Mouse (Mus musculus) left cerebral cortex, adult 6 months (tissue): ENCODE measurements around the gene Eef1g. TPM values are rescaled to one million over a fixed set of nuclear protein-coding genes. Genes with fewer than 3 reads are reported as not detected.

Source experiments
- long read RNA-seq, 2 experiments: library from polyadenylated mRNA; unstranded; transcript quantifications; one replicate each; pipeline ENCODE4 v2.0.0; 2019 to 2020
- polyA plus RNA-seq: library from polyadenylated mRNA; unstranded; fragments of <200 nt; fragmentation: Nextera tagmentation; gene quantifications from 2 replicates; pipeline ENCODE4 v1.2.3, GENCODE M21; 2021

Eef1g gene
- 432 and 459 TPM in 2 replicates for polyA plus RNA-seq
- long read RNA-seq, experiment 1, transcript Eef1g-201 (10 exons, 1,864 nt): major isoform, 2,293 of 2,389 reads
- long read RNA-seq, experiment 1, partial matches to known transcripts: 71 of 2,389 reads
- long read RNA-seq, experiment 1, other reads (novel, unspliced or antisense): 24 of 2,389 reads
- long read RNA-seq, experiment 2, transcript Eef1g-205 (5 exons, 1,272 nt): minor isoform, 15 of 862 reads
- long read RNA-seq, experiment 2, transcript Eef1g-201 (10 exons, 1,864 nt): major isoform, 749 of 862 reads
- long read RNA-seq, experiment 2, partial matches to known transcripts: 93 of 862 reads
- long read RNA-seq, experiment 2, other reads (novel, unspliced or antisense): 5 of 862 reads

GRCm38 (mm10) chr19:8966590-8967372 is at the start of gene Eef1g:
Gene Eef1g (plus strand): TSS chr19:8967041.

GRCm38 (mm10) chr19:8920073-8920736 is 46.6 kb upstream of the Eef1g start, which contains the start of gene B3gat3:
Gene B3gat3 (plus strand): TSS chr19:8920374.

GRCm38 (mm10) chr19:8929224-8930088 is 37.4 kb upstream of the Eef1g start, which contains the start of the genes Rom1 and Eml3:
Gene Rom1 (minus strand): TSS chr19:8929356.
Gene Eml3 (plus strand): TSS chr19:8929552.

GRCm38 (mm10) chr19:8941515-8942217 is 25.2 kb upstream of the Eef1g start, which contains the start of gene Mta2:
Gene Mta2 (plus strand): TSS chr19:8941875.

GRCm38 (mm10) chr19:8953135-8954039 is 13.5 kb upstream of the Eef1g start, which contains the start of gene Tut1:
Gene Tut1 (plus strand): TSS chr19:8953847.

GRCm38 (mm10) chr19:8989066-8989566 is 22.3 kb downstream of the Eef1g start, which contains the start of gene Ahnak:
Gene Ahnak (plus strand): TSS chr19:8989284.

Other genes with a start within 250 kb of the Eef1g start
- 169 and 178 TPM in 2 replicates for gene Slc3a2, start 243.7 kb upstream of the Eef1g start, polyA plus RNA-seq
- 57.2 and 64.9 TPM in 2 replicates for gene Wdr74, start 231.2 kb upstream of the Eef1g start, polyA plus RNA-seq
- not detected in 2 replicates for gene 1700092M07Rik, start 226.3 kb upstream of the Eef1g start, polyA plus RNA-seq
- gene Stx5a, start 225.6 kb upstream of the Eef1g start, polyA plus RNA-seq: 33.4 and 33.5 TPM in 2 replicates
- 23.9 and 27.6 TPM in 2 replicates for gene Nxf1, start 210.0 kb upstream of the Eef1g start, polyA plus RNA-seq
- gene Tmem223, start 196.0 kb upstream of the Eef1g start, polyA plus RNA-seq: 234 and 250 TPM in 2 replicates
- 28.2 and 37.0 TPM in 2 replicates for gene Tmem179b, start 192.6 kb upstream of the Eef1g start, polyA plus RNA-seq
- 11.5 and 16.0 TPM in 2 replicates for gene Taf6l, start 180.6 kb upstream of the Eef1g start, polyA plus RNA-seq
- 224 and 251 TPM in 2 replicates for gene Polr2g, start 168.5 kb upstream of the Eef1g start, polyA plus RNA-seq
- 2.2 and 3.2 TPM in 2 replicates for gene Zbtb3, start 164.5 kb upstream of the Eef1g start, polyA plus RNA-seq
- gene Ttc9c, start 147.7 kb upstream of the Eef1g start, polyA plus RNA-seq: 22.4 and 24.7 TPM in 2 replicates
- gene Hnrnpul2, start 147.0 kb upstream of the Eef1g start, polyA plus RNA-seq: 5.9 and 11.9 TPM in 2 replicates
- gene AC129217.1, start 137.3 kb upstream of the Eef1g start, polyA plus RNA-seq: not detected in 2 replicates
- gene Bscl2, start 129.6 kb upstream of the Eef1g start, polyA plus RNA-seq: 80.3 and 99.9 TPM in 2 replicates
- gene Gng3, start 127.8 kb upstream of the Eef1g start, polyA plus RNA-seq: 271 and 278 TPM in 2 replicates
- 0.28 and 0.50 TPM in 2 replicates for gene Lrrn4cl, start 116.3 kb upstream of the Eef1g start, polyA plus RNA-seq
- 157 and 163 TPM in 2 replicates for gene Ubxn1, start 95.5 kb upstream of the Eef1g start, polyA plus RNA-seq
- 68.8 and 84.0 TPM in 2 replicates for gene Uqcc3, start 86.1 kb upstream of the Eef1g start, polyA plus RNA-seq
- 9.7 and 11.2 TPM in 2 replicates for gene Lbhd1, start 83.3 kb upstream of the Eef1g start, polyA plus RNA-seq
- not detected in 2 replicates for gene Gm49403, start 83.1 kb upstream of the Eef1g start, polyA plus RNA-seq
- 71.4 and 81.8 TPM in 2 replicates for gene 1810009A15Rik, start 78.2 kb upstream of the Eef1g start, polyA plus RNA-seq
- 5.9 and 13.0 TPM in 2 replicates for gene Gm49416, start 78.1 kb upstream of the Eef1g start, polyA plus RNA-seq
- gene Ints5, start 74.0 kb upstream of the Eef1g start, polyA plus RNA-seq: 6.4 and 8.5 TPM in 2 replicates
- 15.2 and 19.0 TPM in 2 replicates for gene Ganab, start 69.0 kb upstream of the Eef1g start, polyA plus RNA-seq
- 49.0 and 67.5 TPM in 2 replicates for gene B3gat3, start 46.7 kb upstream of the Eef1g start, polyA plus RNA-seq
- gene Rom1, start 37.7 kb upstream of the Eef1g start, polyA plus RNA-seq: 4.9 and 6.0 TPM in 2 replicates
- 3.1 and 4.0 TPM in 2 replicates for gene Eml3, start 37.5 kb upstream of the Eef1g start, polyA plus RNA-seq
- gene Mta2, start 25.2 kb upstream of the Eef1g start, polyA plus RNA-seq: 20.4 and 23.0 TPM in 2 replicates
- 10.3 and 11.3 TPM in 2 replicates for gene Tut1, start 13.2 kb upstream of the Eef1g start, polyA plus RNA-seq
- gene Ahnak, start 22.2 kb downstream of the Eef1g start, polyA plus RNA-seq: 4.5 and 4.9 TPM in 2 replicates
- not detected in 2 replicates for gene Scgb1a1, start 120.9 kb downstream of the Eef1g start, polyA plus RNA-seq
- gene Asrgl1, start 168.6 kb downstream of the Eef1g start, polyA plus RNA-seq: 79.9 and 101 TPM in 2 replicates